Mouse (Mus musculus) layer of hippocampus, adult 11-12 months (tissue): ENCODE results near the gene Endov.

Experiments
- DNase-seq: peaks from one replicate; pipeline ENCODE4 v3.0.0; 2022; ENCODE audit warnings: low spot score

Endov gene

GRCm38 (mm10) chr11:119546496-119547182, 55.5 kb downstream of the Endov start:
- no peak for DNase-seq

- peak; percentile 67 for DNase-seq
Observed at GRCm38 (mm10) chr11:119547183-119547921, 56.2 kb downstream of the Endov start, which contains the start of gene Nptx1. Gene Nptx1 (minus strand): TSS chr11:119547753.

GRCm38 (mm10) chr11:119547951-119548591, 56.9 kb downstream of the Endov start:
- DNase-seq, result peak; percentile 16

- DNase-seq, result peak; percentile 15
Observed at GRCm38 (mm10) chr11:119548741-119549370, 57.7 kb downstream of the Endov start.

- peak; percentile 15 for DNase-seq
Observed at GRCm38 (mm10) chr11:119549371-119549811, 58.2 kb downstream of the Endov start.

GRCm38 (mm10) chr11:119550546-119551335, 59.6 kb downstream of the Endov start:
- DNase-seq, result peak; percentile 26

- DNase-seq, result no peak
Observed at GRCm38 (mm10) chr11:119551468-119551867, 60.3 kb downstream of the Endov start.

- no peak for DNase-seq
Observed at GRCm38 (mm10) chr11:119552301-119552700, 61.2 kb downstream of the Endov start.

DNA sequence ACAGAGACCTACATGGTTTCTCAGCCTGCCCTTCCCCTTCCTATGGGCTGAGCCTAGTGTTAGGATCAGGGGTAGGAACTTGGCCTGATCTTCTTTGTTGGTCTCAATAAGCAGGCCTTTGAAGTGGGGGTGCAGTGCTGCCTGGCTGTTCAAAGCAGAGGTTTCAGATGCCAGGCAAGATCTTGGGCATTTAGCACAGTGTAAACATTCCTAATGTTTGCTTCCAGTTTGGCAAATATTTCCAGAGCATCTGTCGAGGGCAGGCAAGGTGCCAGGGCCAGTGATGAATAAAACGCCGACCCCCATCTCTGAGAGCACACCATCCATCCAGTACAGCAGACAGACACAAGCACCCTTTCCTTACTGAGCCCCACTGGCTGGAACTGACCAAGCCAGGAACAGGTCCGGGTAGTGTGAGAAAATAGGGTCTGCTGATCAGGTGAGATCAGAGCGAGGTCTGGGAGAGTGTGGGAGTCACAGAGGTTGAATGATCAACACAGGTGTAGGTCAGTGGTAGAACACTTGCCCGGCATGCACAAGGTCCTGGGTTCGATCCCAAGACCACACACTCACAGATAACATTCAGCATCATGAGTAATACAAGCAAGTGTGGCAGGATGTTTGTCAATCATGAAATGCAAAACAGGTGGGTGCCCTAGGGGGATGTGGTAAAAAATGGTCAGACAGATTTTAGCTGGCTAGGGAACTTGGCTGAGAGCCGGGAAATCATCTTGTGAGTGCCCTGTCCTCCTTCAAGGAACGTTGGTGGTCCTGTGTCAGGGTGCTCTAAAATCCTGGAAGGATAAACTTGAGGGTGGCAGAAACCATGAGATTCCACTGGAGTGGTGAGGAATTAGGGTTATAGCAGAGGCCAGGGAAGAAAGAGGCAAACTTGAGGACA, 62.0 kb downstream of the Endov start:
- DNase-seq, result no peak

GRCm38 (mm10) chr11:119554706-119555105, 63.6 kb downstream of the Endov start:
- DNase-seq, result no peak

DNA sequence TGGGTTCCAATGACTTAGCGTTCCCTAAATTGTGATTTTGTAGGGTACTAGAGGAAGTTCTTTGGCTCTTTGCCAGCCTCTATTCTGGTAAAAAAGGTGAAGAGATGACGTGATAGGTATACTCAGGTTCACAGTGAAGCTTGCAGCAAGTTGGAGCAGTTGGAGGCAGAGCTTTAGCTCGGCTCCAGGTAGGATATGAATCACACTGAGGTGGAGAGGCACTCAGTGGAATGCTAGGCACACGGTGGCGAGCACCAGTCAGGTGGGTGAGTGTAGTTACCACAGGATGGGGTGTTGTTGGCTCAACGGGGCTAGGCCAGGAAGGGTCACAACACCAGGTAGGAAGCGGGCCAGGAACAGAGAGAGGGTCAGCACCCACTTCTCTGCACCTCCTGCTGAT, 64.0 kb downstream of the Endov start:
- DNase-seq, result no peak

DNA sequence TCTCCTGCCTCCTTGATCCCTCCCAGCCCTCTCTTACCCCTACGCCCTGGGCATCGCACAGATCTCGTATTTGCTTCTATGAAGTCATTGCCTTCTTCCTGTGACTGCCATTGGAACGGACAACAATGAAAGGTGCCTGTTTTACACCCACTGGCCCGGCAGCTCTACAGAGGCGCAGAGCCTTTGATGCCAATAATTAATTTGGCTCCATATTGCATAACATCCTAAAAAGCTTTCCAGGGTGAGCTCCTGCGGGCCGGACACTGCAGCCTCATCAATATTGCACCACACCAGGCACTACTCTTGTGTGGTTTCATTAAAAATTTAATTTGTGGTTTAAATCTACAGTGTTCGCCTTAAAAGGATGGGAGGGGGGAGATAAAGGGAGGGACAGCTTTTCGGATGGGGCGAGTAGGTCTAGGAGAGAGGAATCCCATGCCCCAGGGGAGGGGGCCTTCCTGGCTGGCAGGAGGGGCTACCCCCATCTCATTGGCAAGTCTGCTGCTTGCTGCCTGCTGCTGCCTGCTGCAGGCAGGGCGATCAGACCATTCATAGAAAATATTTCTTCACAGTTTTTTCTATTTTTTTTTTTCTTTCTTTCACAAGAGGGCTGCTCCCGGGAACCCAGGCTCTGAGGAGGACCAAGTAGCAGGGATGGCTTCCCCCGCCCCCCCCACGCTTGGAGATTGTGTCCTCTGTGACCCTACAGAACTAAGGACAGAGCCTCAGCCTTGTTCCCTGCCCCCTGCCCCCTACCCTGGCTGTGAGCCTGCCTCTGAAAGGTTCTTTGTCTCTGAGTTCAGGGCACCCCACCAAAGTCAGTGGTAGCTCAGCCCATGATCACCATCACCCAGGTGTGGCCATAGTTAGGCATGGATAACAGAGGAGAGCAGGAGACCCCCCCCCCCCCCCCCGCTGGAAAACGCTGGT, 67.1 kb downstream of the Endov start:
- no peak for DNase-seq

GRCm38 (mm10) chr11:119558870-119559610, 67.9 kb downstream of the Endov start:
- DNase-seq, result no peak
